Mouse (Mus musculus) stomach, postnatal 0 days (tissue): ENCODE data around the gene Surf2.

Experiments used
- CTCF ChIP-seq: IDR thresholded peaks from 2 replicates; pipeline ENCODE4 v1.5.1; 2016; ENCODE audit warnings: antibody characterized with exemption, low read depth, mild to moderate bottlenecking, moderate library complexity
- EP300 ChIP-seq: optimal IDR thresholded peaks from 2 replicates; pipeline ENCODE3; 2016; ENCODE audit warnings: antibody characterized with exemption

GRCm38 (mm10) chr2:26957488-26957859 lies 41.3 kb downstream of the Surf2 start:
- TF ChIP-seq CTCF = no peak
- no peak for TF ChIP-seq EP300
